Mouse (Mus musculus): ENCODE measurements around the gene Kirrel3.
A peak's percentile ranks its signal among the peaks of the same experiment; 100 is the strongest.

The Kirrel3 gene

DNA sequence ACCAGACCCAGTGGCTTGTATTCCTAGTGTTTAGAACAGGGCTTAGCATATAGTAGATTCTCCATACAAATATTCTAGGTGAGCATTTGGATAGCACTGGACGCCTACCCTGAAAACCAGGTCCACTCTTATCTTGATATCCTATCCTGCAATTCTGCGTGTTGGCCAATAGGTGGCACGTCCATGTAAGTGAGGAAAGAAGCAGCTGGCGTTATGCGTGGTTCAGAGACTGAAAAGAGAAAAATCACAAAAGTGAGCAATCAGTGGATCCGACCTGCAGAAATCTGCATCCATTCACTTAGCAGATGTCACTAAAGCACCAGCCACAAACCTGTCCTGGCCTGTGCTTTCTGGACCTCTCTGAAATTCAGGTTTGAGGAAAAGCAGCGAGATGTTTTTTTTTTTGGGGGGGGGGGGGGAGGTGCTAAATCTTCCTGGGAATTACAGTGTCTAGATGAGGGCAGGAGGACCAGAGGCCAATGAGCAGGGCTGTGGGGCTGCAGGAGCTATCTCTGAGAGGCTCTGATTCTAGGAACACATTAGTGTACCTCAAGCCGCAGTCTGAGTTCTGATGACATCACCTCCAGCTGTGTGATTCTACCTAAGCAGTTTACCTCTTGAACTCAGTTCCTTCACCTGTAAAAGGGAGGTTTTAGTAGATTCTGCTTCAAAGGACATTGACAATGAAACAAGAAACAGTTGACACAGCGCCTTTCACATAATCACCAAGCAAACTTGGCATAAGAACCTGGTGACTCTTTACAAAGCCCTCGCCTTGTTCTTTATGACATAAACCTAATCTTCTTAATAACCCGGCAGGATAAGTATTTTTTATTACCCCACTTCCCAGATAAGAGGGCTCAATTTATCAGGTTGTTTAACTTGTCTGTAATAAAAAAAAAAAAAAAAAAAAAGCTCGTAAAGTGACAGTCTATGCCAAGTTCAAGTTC, 498.1 kb downstream of the Kirrel3 start:
- DNase-seq (ENCODE audit: low read depth, low spot score): peak; percentile 45

DNA sequence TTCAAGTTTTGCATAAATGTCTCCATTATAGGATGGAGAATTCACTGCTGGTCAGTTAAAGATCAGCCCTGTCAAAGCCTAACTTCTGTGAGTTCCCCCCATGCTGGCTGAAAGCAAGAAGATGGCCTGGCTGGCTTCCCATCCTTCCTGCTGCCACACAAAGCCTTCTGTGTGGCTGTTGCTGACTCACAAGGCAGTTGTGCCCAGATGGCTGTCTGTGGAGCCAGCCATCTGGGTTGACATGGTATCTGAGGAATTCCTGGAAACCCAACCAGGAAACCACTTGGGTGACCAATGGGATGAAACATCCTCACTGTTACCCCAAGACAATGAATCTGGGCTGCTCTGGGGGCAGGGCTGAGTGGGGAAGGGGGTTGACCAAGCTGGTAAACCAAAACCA, 500.5 kb downstream of the Kirrel3 start:
- no peak for DNase-seq (ENCODE audit: low read depth, low spot score)

DNA sequence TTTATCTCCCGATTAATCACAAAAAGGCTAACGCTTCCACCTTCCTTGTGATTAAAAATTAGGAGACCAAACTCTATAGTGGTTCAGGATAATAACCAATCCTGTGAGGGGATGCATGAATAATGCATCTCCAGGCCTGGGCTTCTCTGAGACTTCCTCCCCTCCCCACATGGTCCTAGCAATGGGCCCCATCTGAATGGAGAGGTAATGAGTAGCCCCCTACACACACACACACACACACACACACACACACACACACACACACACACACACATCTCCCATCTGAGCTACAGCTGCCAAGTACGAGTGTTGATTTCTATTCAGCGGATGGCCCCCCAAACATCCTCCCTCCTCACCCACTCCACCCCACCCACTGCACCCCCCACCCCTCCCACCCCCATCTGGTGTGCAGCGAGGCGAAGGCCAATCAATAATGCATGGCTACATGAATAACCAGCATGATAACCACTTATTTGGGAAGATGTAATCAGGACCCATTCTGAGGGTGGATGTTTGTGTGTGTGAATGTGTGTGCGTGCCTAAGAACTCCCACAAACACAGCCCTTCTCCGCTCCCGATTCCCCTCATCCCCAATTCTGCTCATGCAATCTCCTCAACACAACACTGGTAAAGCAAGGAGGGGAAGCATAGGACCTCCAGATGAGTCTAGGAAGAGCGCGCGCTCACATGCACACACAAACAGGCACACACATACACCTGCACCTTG, 501.9 kb downstream of the Kirrel3 start:
- no peak for DNase-seq (ENCODE audit: low read depth, low spot score)

DNA sequence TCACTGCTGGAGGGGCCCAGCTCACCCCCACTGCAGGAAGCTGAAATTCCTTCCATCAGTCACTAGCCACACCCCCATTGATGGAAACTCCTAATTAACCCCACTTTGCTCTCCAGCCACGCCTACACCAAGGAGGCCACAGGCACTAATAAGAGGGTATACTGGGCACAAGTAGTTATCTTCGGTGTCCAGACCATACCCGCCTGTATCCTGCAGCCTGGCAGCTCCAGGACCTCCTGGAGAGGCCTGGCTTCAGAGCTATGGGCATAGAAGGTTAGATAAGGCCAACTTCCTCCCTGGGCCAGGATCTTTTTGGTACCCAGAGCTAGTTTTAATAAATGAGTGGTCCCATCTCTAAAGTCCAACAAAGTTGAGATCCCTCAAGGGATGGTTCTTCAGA, 503.0 kb downstream of the Kirrel3 start:
- DNase-seq (ENCODE audit: low read depth, low spot score): no peak

DNA sequence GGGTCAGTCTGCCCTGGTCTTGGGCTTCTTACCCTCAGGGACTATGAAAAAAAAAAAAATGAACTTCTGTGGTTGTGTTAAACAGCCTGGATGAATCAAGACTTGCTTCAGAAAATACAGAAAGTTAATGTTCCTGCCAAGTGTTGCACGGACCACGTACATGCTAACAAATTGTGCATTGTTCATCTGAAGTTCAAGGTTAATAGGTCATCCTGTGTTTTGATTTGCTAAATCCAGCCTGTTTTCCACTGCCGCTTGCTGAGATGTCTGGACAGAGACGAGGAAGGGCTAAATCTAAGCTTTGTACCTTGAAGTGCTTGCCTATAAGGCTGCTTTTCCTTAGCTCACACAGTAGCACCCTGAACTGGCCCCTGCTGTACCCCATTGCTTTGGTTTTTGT, 506.5 kb downstream of the Kirrel3 start:
- no peak for DNase-seq (ENCODE audit: low read depth, low spot score)

DNA sequence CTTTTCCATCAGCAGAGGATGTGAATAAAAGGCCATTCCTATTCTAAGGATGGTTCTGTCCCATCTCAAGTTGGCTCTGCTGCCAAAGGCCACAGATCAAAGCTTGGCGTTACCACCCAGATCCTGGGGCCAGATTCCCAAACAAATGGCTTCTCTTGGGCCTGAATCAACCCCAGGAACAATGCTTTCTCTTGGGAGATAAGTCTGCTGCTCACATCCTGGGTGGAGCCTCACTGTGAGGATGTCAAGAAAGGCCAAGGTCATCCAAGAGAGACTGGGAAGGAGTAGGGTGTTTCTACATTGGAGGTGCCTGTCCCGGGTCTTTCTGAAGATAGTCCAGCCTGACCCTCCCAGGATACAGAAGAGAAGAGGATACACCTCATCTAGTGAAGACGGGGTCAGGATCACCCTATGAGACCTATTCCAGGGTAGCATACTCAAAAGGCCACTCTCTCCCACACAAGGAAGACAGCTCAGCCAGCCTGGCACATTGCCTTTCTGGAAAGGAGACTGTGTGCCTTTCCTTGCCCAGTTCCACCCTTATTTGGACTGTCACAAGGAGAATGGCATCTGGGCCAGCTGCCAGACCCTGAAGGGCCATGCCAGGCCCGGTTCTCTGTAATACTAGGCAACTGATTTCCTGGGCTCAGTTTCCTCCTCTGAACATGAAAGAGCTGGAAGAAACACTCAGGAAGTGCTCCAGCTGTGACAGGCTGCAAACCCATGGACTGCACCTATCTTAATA, 507.9 kb downstream of the Kirrel3 start:
- no peak for DNase-seq (ENCODE audit: low read depth, low spot score)

DNA sequence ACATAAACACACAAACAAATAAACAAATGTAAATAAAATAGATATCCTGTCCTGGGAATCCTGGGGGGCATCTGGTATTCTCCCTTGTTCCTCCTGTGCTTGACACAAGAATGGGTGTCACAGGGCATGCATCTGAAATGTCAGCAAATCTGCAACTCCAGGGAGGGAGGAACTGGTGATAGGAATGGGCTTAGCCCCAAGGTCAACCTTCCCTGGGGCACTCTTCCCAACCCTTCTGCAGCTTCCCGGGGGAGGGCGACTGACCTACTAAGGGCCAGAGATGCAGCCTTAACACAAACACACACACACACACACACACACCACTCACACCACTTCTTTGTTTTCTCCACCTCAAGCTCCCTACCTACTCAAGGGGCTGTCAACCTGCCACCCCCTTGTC, 509.4 kb downstream of the Kirrel3 start:
- DNase-seq (ENCODE audit: low read depth, low spot score): no peak

DNA sequence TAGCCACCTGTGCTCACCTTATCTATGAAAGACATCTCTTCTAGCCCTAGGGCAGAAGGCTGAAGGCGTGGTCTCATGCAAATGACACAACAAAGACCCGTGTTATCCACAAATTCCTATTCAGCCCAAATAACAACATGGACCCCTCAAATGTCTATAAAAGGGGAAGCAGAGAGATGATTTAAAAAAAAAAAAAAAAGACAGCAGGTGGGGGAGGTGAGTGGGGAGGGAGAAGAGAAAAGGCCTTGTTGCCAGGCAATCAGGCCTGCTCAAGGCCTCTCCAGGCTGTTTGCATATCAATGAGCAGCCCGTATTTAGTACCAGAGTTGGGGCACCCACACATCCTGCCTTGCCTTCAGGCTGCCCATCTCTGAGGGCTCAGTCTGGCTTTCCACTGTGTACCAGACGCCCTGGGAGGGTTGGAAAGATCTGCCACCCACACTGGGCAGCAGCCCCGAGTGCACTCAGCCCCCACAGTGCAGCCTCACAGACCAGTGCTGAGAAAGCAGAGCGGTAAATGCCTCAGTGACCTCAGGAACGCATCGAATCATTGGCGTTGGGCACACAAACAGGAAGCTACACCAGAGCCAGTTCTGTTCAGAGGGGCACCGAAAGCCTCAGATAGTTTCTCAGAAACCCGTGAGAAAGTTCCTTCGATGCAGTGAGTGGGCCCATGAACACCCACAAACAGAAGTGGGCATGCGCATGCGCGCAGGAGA, 510.1 kb downstream of the Kirrel3 start:
- DNase-seq (ENCODE audit: low read depth, low spot score): peak; percentile 78

DNA sequence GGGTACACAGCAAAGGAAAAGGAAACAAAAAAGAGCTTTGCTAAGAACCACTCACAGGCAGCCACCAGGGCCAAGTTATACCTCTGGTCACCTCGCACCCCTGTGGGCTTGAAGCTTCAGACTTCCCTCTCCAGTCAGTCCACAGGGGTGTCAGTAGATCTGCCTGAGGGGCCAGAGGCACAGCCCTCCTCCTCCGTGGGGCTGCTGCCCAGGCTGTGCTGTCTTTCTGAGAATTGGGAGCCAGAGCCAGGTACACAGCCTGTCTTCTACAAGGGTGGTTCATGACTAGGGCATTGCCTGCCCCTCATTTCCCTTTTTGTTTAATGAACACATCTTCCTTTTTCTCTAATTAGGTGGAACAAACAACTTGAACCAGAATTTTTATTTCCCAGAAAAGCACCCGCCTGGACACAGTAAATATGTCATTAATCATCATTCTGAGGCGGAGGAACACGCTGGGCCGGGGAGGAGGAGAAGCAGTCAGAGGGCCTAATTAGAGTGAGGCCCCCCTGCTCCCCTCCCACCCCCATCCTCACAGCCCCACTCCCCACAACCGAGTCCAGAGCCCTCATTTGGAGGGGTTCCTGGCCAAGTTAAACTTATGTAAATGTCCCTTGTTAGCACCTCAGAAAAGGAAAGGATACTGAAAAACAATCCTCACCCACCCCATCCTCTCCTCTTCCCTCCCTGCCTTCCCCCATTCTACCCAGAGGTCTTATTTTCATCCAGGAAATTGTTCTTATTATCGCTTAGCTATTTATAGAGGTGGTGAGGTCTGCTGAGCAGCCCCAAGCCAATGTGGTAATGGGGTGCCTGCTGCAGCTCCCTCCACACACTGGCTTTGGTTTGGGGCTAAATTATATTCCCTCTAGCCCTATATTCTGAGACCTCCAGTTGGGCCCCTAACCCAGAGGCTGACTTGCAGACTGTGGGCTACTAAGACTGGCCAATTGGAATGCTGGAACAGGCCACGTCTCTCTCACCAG, 512.5 kb downstream of the Kirrel3 start:
- no peak for DNase-seq (ENCODE audit: low read depth, low spot score)

DNA sequence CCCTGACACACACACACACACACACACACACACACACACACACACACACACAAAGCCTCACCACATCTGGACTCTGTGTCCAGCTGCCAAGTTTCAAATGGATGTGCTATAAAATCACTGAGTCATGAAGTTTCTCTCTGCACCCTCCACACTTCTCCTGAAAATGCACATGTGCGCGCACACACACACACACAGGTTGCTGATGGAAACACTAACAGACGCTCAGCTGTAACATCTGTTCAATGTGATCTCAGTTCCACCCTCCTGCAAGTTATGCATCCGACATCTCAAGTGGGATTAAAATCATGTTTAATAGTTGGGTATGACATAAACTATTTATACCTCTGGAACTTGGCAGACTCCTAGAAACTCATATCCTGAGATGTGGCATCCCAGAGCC, 518.4 kb downstream of the Kirrel3 start:
- no peak for DNase-seq (ENCODE audit: low read depth, low spot score)

DNA sequence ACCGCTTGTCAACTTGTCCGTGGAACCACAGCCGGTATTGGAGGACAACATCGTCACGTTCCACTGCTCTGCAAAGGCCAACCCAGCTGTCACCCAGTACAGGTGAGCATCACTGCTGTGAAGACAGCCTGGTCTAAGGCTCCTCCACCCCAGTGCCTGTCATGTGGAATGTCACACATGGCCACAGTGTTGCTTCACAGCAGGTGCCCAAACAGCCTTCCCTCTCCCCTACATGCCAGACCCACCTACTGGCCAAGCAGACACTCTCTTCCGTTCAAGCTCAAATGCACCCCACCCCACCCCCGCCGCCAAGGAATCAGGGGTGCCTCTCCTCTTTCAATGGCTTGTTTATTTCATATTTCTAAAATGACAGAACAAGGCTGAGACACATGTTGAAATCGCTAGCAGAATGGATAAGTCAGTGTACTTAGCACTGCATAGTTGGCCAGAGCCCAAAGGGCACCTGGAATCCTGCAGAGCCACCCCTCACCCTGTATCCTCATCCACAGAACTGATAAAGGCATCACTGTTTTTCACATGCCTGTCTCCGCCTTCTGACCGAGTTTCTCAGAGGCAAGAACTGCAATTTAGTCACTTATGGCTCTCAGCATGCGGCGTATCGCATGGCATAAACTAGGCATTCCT, 522.1 kb downstream of the Kirrel3 start:
- no peak for DNase-seq (ENCODE audit: low read depth, low spot score)

DNA sequence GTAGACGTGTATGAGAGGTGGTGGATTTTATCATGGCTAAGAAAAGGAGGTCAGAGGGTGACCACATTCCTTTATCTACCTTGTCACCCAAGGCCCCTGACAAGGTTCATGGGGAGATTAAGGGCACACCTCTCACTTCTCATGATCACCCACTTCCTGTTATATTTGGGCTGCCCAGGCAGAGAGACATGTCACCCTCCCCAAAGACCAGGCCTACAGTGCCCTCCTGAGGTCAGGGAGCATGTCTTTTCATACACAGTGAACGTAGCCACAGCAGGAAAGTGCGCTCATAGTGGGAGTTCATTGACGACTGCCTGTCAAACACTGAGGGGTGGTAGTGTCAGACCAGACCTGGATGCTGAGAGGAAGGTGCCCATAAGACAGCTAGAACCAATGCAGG, 531.1 kb downstream of the Kirrel3 start:
- peak; percentile 65 for DNase-seq (ENCODE audit: low read depth, low spot score)

DNA sequence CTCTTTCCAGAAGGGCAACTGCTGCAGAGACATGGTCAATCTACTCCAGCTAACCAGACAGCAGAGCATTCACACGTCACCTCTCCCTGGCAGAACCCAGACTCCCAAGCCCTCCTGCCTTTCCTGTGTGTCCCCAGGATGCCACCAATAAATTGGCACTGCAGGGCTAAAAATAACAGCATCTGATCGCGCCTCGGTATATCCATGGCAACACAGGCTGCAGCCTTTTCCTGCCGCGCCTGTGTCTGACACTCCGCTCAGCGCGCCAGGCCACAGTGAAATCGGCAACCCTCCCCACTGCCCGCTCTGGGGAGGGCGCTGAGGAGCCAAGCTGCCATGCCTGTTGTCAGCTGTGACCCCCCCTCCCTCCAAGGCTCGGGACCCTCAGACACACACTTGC, 531.9 kb downstream of the Kirrel3 start:
- no peak for DNase-seq (ENCODE audit: low read depth, low spot score)

DNA sequence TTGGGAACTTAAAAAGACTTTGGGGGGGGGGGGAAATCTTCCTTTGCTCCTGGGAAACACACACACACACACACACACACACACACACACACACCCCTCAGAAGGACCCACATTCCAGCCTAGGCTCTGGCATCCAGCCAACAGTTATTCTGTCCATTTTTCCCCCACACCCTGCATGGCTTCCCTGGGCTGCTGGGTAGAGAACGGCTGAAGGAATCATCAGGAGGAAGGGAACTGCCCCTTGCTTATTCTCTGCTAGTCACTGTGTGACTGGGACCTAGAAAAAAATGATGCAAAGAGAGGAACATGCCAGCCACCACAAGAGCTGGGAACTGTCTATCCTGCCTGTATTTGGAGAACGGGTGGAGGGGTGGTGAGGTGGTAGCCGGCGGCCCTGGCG, 532.4 kb downstream of the Kirrel3 start:
- DNase-seq (ENCODE audit: low read depth, low spot score): no peak

DNA sequence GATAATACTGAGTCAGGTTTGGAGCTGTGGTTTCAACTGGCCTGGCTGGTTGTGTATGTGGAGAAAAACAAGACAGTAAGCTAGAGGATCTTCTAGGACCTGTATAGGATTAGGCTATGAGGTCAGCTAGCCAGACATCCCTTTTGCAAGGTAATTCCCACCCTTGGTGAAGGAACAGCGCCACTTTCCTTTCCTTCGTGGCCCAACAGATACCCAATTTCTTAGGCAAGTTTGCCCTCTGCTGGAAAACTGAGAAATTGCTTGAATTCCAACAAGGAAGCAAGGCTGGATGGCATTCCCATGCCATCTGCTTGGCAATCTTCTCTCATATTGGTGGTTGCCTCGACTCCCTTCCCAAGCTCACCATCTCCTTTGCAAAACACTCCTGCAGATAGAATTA, 533.7 kb downstream of the Kirrel3 start:
- DNase-seq (ENCODE audit: low read depth, low spot score): peak; percentile 29

DNA sequence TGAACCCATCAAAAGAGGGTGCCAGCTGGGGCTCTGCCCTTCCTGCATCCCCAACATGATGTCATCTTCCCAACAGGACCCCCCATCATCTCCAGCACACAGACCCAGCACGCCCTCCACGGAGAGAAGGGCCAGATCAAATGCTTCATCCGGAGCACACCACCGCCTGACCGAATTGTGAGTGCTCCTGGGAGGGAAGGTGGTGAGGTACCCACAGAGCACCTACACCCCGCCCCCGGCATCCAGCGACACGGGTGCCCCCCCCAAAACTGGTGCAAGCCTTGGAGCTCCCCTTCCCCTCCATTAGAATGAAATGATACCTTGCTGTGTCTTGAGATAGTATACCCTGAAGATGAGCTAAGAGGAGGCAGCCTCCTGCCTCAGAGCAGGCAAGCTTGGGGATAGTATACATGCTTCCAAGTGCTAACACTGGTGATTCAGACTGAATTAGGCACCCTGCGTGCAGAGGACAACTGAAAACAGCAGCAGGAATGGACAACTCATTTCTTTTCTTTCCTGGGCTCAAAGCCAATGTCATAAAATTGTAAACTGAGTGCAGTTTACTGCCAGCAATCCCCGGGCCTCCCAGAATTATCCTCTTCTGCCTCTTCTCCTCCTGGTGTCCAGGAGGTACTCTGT, 534.4 kb downstream of the Kirrel3 start:
- DNase-seq (ENCODE audit: low read depth, low spot score): no peak

DNA sequence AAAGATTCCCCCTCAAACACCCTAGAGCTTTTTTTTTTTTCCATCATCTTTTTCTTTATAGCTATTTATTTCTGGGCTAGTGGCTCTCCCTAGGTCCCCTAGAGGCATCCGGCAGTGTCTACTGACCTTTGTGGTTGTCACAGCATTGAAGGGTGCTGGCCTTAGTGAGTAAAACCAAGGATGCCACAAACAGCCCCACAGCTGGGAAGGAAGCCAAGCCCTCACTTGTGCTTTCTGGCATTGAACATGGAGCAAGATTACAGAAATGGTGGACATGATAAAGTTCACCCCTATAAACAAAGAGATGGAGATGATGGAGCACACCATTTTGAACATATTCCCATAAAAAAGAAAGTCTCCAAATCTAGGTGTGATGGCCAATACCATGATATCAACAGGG, 536.0 kb downstream of the Kirrel3 start:
- DNase-seq (ENCODE audit: low read depth, low spot score): no peak

DNA sequence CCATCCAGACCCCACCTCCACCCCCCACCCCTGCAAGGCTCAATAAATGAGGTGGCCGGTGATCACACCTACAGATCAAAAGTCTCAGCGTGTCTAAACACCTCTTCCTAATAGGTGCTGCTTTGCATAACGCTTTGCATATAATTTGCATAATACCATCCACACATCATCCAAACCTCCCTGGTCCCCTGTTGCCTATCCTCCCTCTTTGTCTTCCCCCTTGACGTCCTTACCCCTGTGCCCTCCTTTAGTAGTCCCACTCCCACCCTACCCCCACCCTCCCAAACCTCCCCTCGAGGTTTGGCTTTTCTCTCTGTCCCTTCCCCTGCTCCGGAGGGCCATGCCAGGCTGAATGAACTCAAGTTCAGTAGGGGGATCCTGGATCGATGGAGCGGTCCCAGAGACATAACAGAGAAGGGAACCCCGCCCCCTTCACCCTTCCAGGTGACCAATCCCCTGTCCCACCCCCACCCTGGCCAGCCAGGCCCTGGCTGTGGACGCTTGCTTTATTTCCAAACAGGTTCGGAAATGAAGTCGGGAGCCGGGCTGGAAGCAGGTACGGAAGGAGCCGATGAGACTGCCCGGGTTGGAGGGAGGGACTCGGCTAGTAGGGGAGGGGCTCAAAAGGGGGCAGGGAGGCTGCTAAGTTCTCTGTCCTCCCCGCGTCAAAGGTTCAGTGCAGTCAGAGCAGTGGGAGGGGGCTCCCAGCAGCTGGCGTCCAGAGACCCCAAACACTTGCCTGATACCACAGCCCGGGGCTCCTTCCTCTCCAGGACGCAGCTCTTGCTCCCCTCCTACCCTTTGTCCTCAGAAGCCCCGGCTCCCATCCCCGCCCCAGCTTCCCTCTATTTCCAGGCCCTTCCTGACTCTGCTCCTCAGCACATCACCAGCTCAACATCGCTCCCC, 539.1 kb downstream of the Kirrel3 start:
- no peak for DNase-seq (ENCODE audit: low read depth, low spot score)
